Mouse (Mus musculus): ENCODE data around the gene Umodl1. TPM values are rescaled to one million over a fixed set of nuclear protein-coding genes. Genes with fewer than 3 reads are reported as not detected.

Gene Umodl1
- total and polyA plus RNA-seq, 3 experiments, result not detected

GRCm38 (mm10) chr17:31011551-31012394 lies 57.3 kb downstream of the Umodl1 start:
- Histone ChIP-seq H3K9me3 (replicated peaks; ENCODE audit: insufficient read depth, low read length) (no peaks in the 10 kb centered on the region), H3K79me2 (ENCODE audit: control insufficient read depth, insufficient read depth, low read length, poor library complexity) (no peaks in the 10 kb centered on the region), H3K9ac (ENCODE audit: control insufficient read depth, low read depth, low read length, poor library complexity, severe bottlenecking) (no peak overlapping the region), H3K36me3 (ENCODE audit: control insufficient read depth in 1 of 2, insufficient read depth in 2 of 2, low read length in 2 of 2) (no peaks in the 10 kb centered on the region), H3K4me3 (ENCODE audit: control insufficient read depth in 1 of 2, insufficient read depth in 1 of 2, low read depth in 2 of 2, low read length in 2 of 2) (no peak overlapping the region), H3K4me1 (ENCODE audit: control insufficient read depth in 1 of 2, insufficient read depth in 2 of 2, low read length in 2 of 2) (peaks cover 0 to 8% of the 10 kb centered on the region in 2 experiments; a peak in 2 of 4 replicates), H3K27me3 (ENCODE audit: control insufficient read depth in 1 of 2, insufficient read depth in 2 of 2, low read length in 2 of 2) (no peaks in the 10 kb centered on the region), H3K27ac (ENCODE audit: control insufficient read depth, low read depth, low read length) (no peak overlapping the region)
- peak; percentile 72 for DNase-seq (ENCODE audit: low read depth, low spot score)
- TF ChIP-seq ELF1 (IDR thresholded peaks at IDR 0.05; ENCODE audit: low read depth, low read length), result no peak
- no peak for TF ChIP-seq MAFK (IDR thresholded peaks at IDR 0.05; ENCODE audit: borderline replicate concordance, low read depth, low read length)
- TF ChIP-seq CHD1 (IDR thresholded peaks at IDR 0.05; ENCODE audit: low read depth, low read length), result no peak
- TF ChIP-seq POLR2AphosphoS5 (IDR thresholded peaks at IDR 0.05; ENCODE audit: borderline replicate concordance, low read depth, low read length), result no peak
- TF ChIP-seq TAL1 (IDR thresholded peaks at IDR 0.05; ENCODE audit: low read length), result 0 out of 2 replicates have a peak, but pooled peaks have one; percentile 10
- no peak for TF ChIP-seq CHD2 (IDR thresholded peaks at IDR 0.05; ENCODE audit: low read length)
- TF ChIP-seq BHLHE40 (IDR thresholded peaks at IDR 0.05; ENCODE audit: borderline replicate concordance, low read depth, low read length), result no peak
- no peak for TF ChIP-seq MAZ (IDR thresholded peaks at IDR 0.05; ENCODE audit: low read depth, low read length)
- no peak for TF ChIP-seq USF2 (IDR thresholded peaks at IDR 0.05; ENCODE audit: borderline replicate concordance in 1 of 2, insufficient read depth in 1 of 2, low read depth in 1 of 2, low read length in 2 of 2)
- TF ChIP-seq TBP (IDR thresholded peaks at IDR 0.05; ENCODE audit: low read depth, low read length), result no peak
- TF ChIP-seq E2F4 (IDR thresholded peaks at IDR 0.05; ENCODE audit: borderline replicate concordance, low read depth, low read length), result no peak
- no peak for TF ChIP-seq ZKSCAN1 (IDR thresholded peaks at IDR 0.05; ENCODE audit: low read depth, low read length)
- TF ChIP-seq JUND (IDR thresholded peaks at IDR 0.05; ENCODE audit: low read depth, low read length), result no peak
- TF ChIP-seq NRF1 (IDR thresholded peaks at IDR 0.05; ENCODE audit: insufficient read depth, low read depth, low read length, poor library complexity, severe bottlenecking), result no peak
- no peak for TF ChIP-seq NELFE (IDR thresholded peaks at IDR 0.05; ENCODE audit: low read depth, low read length)
- TF ChIP-seq SMC3 (IDR thresholded peaks at IDR 0.05; ENCODE audit: low read depth, low read length), result peak; percentile 95
- no peak for TF ChIP-seq UBTF (IDR thresholded peaks at IDR 0.05; ENCODE audit: borderline replicate concordance, insufficient read depth, low read depth, low read length)
- TF ChIP-seq GATA1 (IDR thresholded peaks at IDR 0.05; ENCODE audit: low read depth, low read length), result no peak
- TF ChIP-seq CTCF (IDR thresholded peaks at IDR 0.05 in 2 of 3, conservative IDR thresholded peaks at IDR 0.05 in 1 of 3; ENCODE audit: control insufficient read depth in 1 of 3, insufficient read depth in 1 of 3, low read depth in 2 of 3, low read length in 3 of 3, poor library complexity in 1 of 3, severe bottlenecking in 1 of 3), result peak; percentile 96 to 99 (median 97)
- TF ChIP-seq SIN3A (IDR thresholded peaks at IDR 0.05; ENCODE audit: low read length), result no peak
- TF ChIP-seq POLR2AphosphoS2 (IDR thresholded peaks at IDR 0.05; ENCODE audit: low read length), result no peak
- TF ChIP-seq USF1 (IDR thresholded peaks at IDR 0.05; ENCODE audit: low read depth, low read length), result no peak
- TF ChIP-seq TCF12 (IDR thresholded peaks at IDR 0.05; ENCODE audit: low read depth, low read length), result no peak
- TF ChIP-seq MAX (IDR thresholded peaks at IDR 0.05; ENCODE audit: low read length), result no peak
- no peak for TF ChIP-seq RCOR1 (IDR thresholded peaks at IDR 0.05; ENCODE audit: low read depth, low read length)
- no peak for TF ChIP-seq ZMIZ1 (IDR thresholded peaks at IDR 0.05; ENCODE audit: low read depth, low read length)
- TF ChIP-seq KAT2A (conservative IDR thresholded peaks at IDR 0.05; ENCODE audit: low read depth, low read length), result no peak
- TF ChIP-seq MEF2A (IDR thresholded peaks at IDR 0.05; ENCODE audit: extremely low read depth, insufficient replicate concordance, low read depth, low read length, poor library complexity, severe bottlenecking), result no peak
- TF ChIP-seq EP300 (IDR thresholded peaks at IDR 0.05; ENCODE audit: low read depth in 1 of 2, low read length in 2 of 2), result no peak
- TF ChIP-seq ZNF384 (IDR thresholded peaks at IDR 0.05; ENCODE audit: low read depth, low read length), result peak; percentile 54; the same call in 1 of the 2 replicates
- TF ChIP-seq GABPA (IDR thresholded peaks at IDR 0.05; ENCODE audit: low read depth, low read length), result no peak
- TF ChIP-seq HCFC1 (IDR thresholded peaks at IDR 0.05; ENCODE audit: low read depth, low read length), result no peak
- TF ChIP-seq RAD21 (IDR thresholded peaks at IDR 0.05; ENCODE audit: low read depth, low read length), result peak; percentile 98
- no peak for TF ChIP-seq POLR2A (IDR thresholded peaks at IDR 0.05; ENCODE audit: control insufficient read depth in 1 of 2, insufficient read depth in 1 of 2, low read depth in 1 of 2, low read length in 2 of 2, poor library complexity in 1 of 2)
- no peak for TF ChIP-seq MYB (IDR thresholded peaks at IDR 0.05; ENCODE audit: low read depth, low read length)
- TF ChIP-seq ETS1 (IDR thresholded peaks at IDR 0.05; ENCODE audit: low read depth, low read length), result no peak

Measured in MEL (cell line).